Mouse (Mus musculus) forebrain, embryonic 15.5 days (tissue): ENCODE results near the gene Tox2. TPM values are rescaled to one million over a fixed set of nuclear protein-coding genes. Genes with fewer than 3 reads are reported as not detected.

ENCODE experiments used
- ATAC-seq: fragments of 200-750 bp; cut with Nextera tagmentation; replicated peaks from 2 replicates; pipeline ENCODE4 v1.8.0; 2017; ENCODE audit warnings: mild to moderate bottlenecking, moderate TSS enrichment, moderate library complexity
- H3K27ac ChIP-seq: fragments of 300-500 bp; sonication (generic); replicated peaks from 2 replicates; pipeline ENCODE4 v1.5.1; 2015; ENCODE audit warnings: mild to moderate bottlenecking, inconsistent platforms
- H3K27me3 ChIP-seq: fragments of 300-500 bp; sonication (generic); 2 replicates; pipeline ENCODE4 v1.6.1; 2015; ENCODE audit warnings: inconsistent platforms
- H3K36me3 ChIP-seq: fragments of 300-500 bp; sonication (generic); 2 replicates; pipeline ENCODE4 v1.6.1; 2015; ENCODE audit warnings: mild to moderate bottlenecking, inconsistent platforms
- H3K4me1 ChIP-seq: fragments of 300-500 bp; sonication (generic); 2 replicates; pipeline ENCODE4 v1.6.1; 2015; ENCODE audit warnings: inconsistent platforms
- H3K4me2 ChIP-seq: fragments of 300-500 bp; sonication (generic); replicated peaks from 2 replicates; pipeline ENCODE4 v1.6.1; 2015; ENCODE audit warnings: mild to moderate bottlenecking, inconsistent platforms
- H3K4me3 ChIP-seq: fragments of 300-500 bp; sonication (generic); 2 replicates; pipeline ENCODE4 v1.5.1; 2015; ENCODE audit warnings: mild to moderate bottlenecking, inconsistent platforms
- H3K9ac ChIP-seq: fragments of 300-500 bp; sonication (generic); replicated peaks from 2 replicates; pipeline ENCODE4 v1.6.1; 2015; ENCODE audit warnings: mild to moderate bottlenecking, inconsistent platforms
- H3K9me3 ChIP-seq: fragments of 300-500 bp; sonication (generic); 2 replicates; pipeline ENCODE4 v1.6.1; 2016; ENCODE audit warnings: inconsistent platforms
- WGBS: fragments of 180-500 bp; shearing (Covaris S2); methylation state at CpG from one replicate; pipeline ENCODE4 v1.1.7; 2015; ENCODE audit warnings: mixed read lengths; 5-methylcytosine and 5-hydroxymethylcytosine counted together
- polyA plus RNA-seq: library from polyadenylated mRNA; unstranded; fragments of >200 nt; fragmentation: Nextera tagmentation; extraction: Ambion mirVana; gene quantifications from 2 replicates; pipeline ENCODE4 v1.2.1, GENCODE M21; 2015

Tox2 gene
- polyA plus RNA-seq, 1 experiment from 2014 or later: 18.1 TPM

GRCm38 (mm10) chr2:163192485-163192884 is 10.4 kb upstream of the Tox2 start:
- Histone ChIP-seq H3K4me2 (no peak overlapping the region), H3K9me3 (no peaks in the 10 kb centered on the region), H3K36me3 (no peaks in the 10 kb centered on the region), H3K4me3 (no peak overlapping the region), H3K27ac (no peak overlapping the region), H3K4me1 (peaks cover 45% of the 10 kb centered on the region), H3K9ac (no peak overlapping the region), H3K27me3 (no peaks in the 10 kb centered on the region)
- WGBS: 60% methylated on average over 6 of the region's 6 CpGs
- no peak for ATAC-seq

GRCm38 (mm10) chr2:163194015-163194414 is 8.9 kb upstream of the Tox2 start:
- Histone ChIP-seq H3K4me3 (no peak overlapping the region), H3K4me2 (no peak overlapping the region), H3K27ac (no peak overlapping the region), H3K36me3 (no peaks in the 10 kb centered on the region), H3K9ac (no peak overlapping the region), H3K4me1 (peaks cover 43% of the 10 kb centered on the region), H3K9me3 (no peaks in the 10 kb centered on the region), H3K27me3 (no peaks in the 10 kb centered on the region)
- ATAC-seq: no peak
- WGBS: 16% methylated on average over 2 of the region's 2 CpGs

DNA sequence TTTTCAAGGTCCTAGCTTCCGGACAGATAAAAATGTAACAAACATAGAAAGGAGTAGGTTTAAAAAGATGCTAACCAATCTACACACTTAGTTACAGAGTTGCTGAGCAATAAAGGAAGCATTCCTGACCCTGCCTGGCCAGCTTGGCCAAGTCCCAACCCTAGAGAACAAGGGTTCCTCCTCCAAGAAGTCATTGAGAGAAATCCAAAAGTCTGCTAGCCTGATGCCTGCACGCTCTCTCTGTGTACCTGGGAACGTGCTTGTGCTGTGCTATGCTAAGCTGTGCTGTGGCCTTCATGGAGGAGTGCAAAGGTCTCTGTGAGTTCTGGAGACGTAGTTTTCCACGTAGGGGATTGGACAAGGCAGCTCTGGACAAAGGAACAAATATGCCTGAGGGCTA is 8.4 kb upstream of the Tox2 start:
- Histone ChIP-seq H3K4me1 (peaks cover 38% of the 10 kb centered on the region), H3K27ac (0 out of 2 replicates have a peak overlapping the region, but pooled peaks have one; percentile 19), H3K4me3 (no peak overlapping the region), H3K36me3 (no peaks in the 10 kb centered on the region), H3K27me3 (no peaks in the 10 kb centered on the region), H3K9me3 (no peaks in the 10 kb centered on the region), H3K9ac (no peak overlapping the region), H3K4me2 (no peak overlapping the region)
- no peak for ATAC-seq
- 59% methylated on average over 5 of the region's 5 CpGs for WGBS

GRCm38 (mm10) chr2:163195106-163195833 is 7.7 kb upstream of the Tox2 start:
- no peak for ATAC-seq
- H3K4me2 ChIP-seq: no peak overlapping the region

GRCm38 (mm10) chr2:163195834-163196145 is 7.1 kb upstream of the Tox2 start:
- Histone ChIP-seq H3K27ac (no peak overlapping the region), H3K9ac (no peak overlapping the region), H3K4me2 (no peak overlapping the region), H3K4me3 (no peak overlapping the region), H3K4me1 (peaks cover 29% of the 10 kb centered on the region), H3K27me3 (no peaks in the 10 kb centered on the region), H3K36me3 (no peaks in the 10 kb centered on the region), H3K9me3 (no peaks in the 10 kb centered on the region)
- WGBS: 4% methylated on average over 6 of the region's 6 CpGs
- ATAC-seq: 0 out of 2 replicates have a peak, but pooled peaks have one; percentile 29

More at GRCm38 (mm10) chr2:163195106-163195833, 7.7 kb upstream of the Tox2 start:
- Histone ChIP-seq H3K4me3 (no peak overlapping the region), H3K9ac (no peak overlapping the region), H3K36me3 (no peaks in the 10 kb centered on the region), H3K27me3 (no peaks in the 10 kb centered on the region), H3K27ac (no peak overlapping the region), H3K4me1 (peaks cover 31% of the 10 kb centered on the region), H3K9me3 (no peaks in the 10 kb centered on the region)
- WGBS: 17% methylated on average over 6 of the region's 6 CpGs

- H3K4me3 ChIP-seq: no peak overlapping the region
- no peak for ATAC-seq
- no peaks in the 10 kb centered on the region for H3K9me3 ChIP-seq
- H3K4me2 ChIP-seq: peak overlapping the region; percentile 74; the same call in 1 of the 2 replicates
- no peak overlapping the region for H3K27ac ChIP-seq
- WGBS: 48% methylated on average over 8 of the region's 8 CpGs
- H3K27me3 ChIP-seq: peaks cover 19% of the 10 kb centered on the region; the same call in 1 of the 2 replicates
- H3K4me1 ChIP-seq: peaks cover 35% of the 10 kb centered on the region
- H3K36me3 ChIP-seq: no peaks in the 10 kb centered on the region
- no peak overlapping the region for H3K9ac ChIP-seq
These were observed 1.0 kb upstream of the Tox2 start for GRCm38 (mm10) chr2:163201897-163202296.

GRCm38 (mm10) chr2:163202553-163202883 is 407 bp upstream of the Tox2 start:
- Histone ChIP-seq H3K36me3 (no peaks in the 10 kb centered on the region), H3K4me3 (peak overlapping the region; percentile 58), H3K27ac (no peak overlapping the region), H3K4me2 (peak overlapping the region; percentile 74), H3K27me3 (peaks cover 19% of the 10 kb centered on the region; the same call in 1 of the 2 replicates), H3K9me3 (no peaks in the 10 kb centered on the region), H3K4me1 (peaks cover 35% of the 10 kb centered on the region), H3K9ac (peak overlapping the region; percentile 64)
- ATAC-seq: no peak; the same call in 1 of the 2 replicates
- 4% methylated on average over 4 of the region's 4 CpGs for WGBS

DNA sequence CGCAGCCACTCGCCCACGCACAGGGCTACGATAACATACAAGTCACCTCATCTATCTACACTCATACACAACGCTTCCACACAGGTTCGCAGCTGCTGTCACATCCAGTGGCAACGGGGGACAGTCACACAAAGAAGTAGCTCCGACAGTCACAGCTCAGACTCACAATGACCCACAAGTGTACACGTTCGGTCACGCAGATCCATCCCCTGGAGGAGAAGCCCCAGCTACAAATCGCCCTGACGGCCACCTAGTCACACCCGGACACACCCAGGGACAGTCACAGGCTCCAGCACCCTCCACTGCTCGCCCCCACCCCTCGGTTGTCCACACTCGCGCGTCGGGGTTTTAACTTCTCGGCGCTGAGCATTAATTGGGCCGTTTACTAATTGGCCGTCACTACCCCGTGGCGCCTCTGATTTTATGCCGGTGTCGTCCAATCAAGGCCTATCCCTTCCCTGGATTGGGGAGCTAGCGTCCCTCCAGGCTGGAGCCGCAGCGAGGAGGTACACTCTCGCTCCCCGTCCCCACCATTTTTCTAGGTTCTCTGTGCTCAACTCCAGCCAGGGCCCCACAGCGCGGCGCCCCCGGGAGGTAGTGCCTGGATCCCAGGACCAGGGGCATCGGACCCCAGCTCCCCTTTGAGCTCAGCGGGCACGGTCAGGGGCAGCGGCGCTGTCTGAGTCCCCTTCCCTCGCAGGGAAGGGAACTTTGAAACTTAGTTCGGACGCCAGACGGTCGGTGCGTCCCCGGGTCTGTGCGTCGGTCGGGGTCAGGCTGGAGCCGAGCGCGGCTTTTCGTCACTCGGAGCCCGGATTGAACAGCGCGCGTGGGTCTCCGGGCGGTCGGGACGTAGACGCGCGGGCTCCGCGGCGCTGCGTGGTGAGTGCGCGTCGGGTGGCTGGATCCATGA is 966 bp downstream of the Tox2 start:
- peak overlapping the region; percentile 74 for H3K4me2 ChIP-seq
- peaks cover 35% of the 10 kb centered on the region for H3K4me1 ChIP-seq
- H3K27me3 ChIP-seq: peaks cover 19% of the 10 kb centered on the region; the same call in 1 of the 2 replicates
- H3K9me3 ChIP-seq: no peaks in the 10 kb centered on the region
- ATAC-seq: peak; percentile 26
- H3K9ac ChIP-seq: peak overlapping the region; percentile 64
- H3K27ac ChIP-seq: peak overlapping the region; percentile 57
- H3K4me3 ChIP-seq: peak overlapping the region; percentile 58
- under 1% methylated on average over 75 of the region's 75 CpGs for WGBS
- H3K36me3 ChIP-seq: no peaks in the 10 kb centered on the region

DNA sequence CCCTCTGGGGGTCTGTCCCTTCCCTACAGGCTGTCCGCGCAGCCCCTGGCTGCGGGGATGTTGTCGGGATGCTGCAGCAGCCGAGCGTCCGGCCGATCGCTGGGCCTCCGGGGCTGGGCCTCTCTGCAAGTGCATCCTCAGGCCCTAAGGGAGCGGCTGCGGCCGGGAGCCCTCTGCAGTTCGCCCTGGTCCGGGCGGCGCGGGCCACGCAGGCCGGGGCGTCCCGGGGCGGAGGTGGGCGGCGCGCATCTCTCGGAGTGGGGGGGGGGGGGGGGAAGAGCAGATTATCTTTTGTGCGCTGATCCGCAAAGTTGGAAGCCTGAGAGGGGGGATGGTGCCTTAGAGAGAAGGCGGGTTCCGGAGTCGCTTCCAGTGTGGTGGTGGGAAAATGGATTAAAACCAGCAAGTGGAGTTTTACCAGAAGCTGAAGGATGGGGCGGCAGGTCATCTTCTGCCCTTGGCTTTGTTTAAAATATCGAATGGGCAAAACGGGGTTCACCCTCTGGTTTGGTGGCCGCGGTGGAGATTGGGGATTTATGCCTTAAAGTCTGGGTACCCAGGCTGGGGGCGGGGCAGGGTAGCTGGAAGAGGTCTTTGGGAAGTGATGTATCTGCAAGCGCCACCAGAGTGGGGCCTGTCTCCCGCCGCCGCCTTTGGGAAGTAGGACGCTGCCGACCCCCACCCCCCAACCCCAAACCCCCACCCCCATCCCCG is 1.8 kb downstream of the Tox2 start:
- Histone ChIP-seq H3K4me3 (peak overlapping the region; percentile 58), H3K36me3 (no peaks in the 10 kb centered on the region), H3K4me2 (peak overlapping the region; percentile 74), H3K9me3 (no peaks in the 10 kb centered on the region), H3K4me1 (peaks cover 35% of the 10 kb centered on the region), H3K27me3 (peaks cover 19% of the 10 kb centered on the region; the same call in 1 of the 2 replicates), H3K9ac (peak overlapping the region; percentile 64), H3K27ac (peak overlapping the region; percentile 57)
- WGBS: under 1% methylated on average over 43 of the region's 45 CpGs
- peak; percentile 33; the same call in 1 of the 2 replicates for ATAC-seq

DNA sequence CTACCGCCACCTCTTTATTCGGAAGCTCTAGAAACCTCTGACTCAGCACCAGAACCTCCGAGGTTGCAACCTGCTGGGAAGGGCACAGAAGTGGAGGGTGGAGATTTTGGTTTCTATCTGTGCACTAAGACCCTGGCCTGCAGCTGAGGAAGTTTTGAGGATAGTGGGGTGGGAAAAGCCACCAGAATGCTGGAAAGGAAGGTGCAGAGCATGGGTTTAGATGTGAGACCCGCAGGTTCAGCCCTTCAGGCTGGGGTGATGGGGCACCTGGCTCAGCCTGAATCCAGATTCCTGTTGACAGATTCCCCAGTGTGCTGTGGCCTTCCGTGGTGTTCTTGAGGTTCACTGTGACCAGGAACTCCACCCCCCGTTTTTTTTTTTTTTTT is 2.3 kb downstream of the Tox2 start:
- H3K4me1 ChIP-seq: peaks cover 35% of the 10 kb centered on the region
- 7% methylated on average over 6 of the region's 6 CpGs for WGBS
- H3K9ac ChIP-seq: peak overlapping the region; percentile 64
- no peaks in the 10 kb centered on the region for H3K9me3 ChIP-seq
- H3K27ac ChIP-seq: peak overlapping the region; percentile 45; the same call in 1 of the 2 replicates
- H3K4me2 ChIP-seq: peak overlapping the region; percentile 74
- no peaks in the 10 kb centered on the region for H3K36me3 ChIP-seq
- H3K27me3 ChIP-seq: peaks cover 19% of the 10 kb centered on the region; the same call in 1 of the 2 replicates
- no peak for ATAC-seq
- peak overlapping the region; percentile 58 for H3K4me3 ChIP-seq

GRCm38 (mm10) chr2:163205737-163206490 is 3.0 kb downstream of the Tox2 start:
- H3K4me1 ChIP-seq: peaks cover 35% of the 10 kb centered on the region
- peak overlapping the region; percentile 74 for H3K4me2 ChIP-seq
- no peak overlapping the region for H3K27ac ChIP-seq
- H3K9ac ChIP-seq: no peak overlapping the region
- peaks cover 19% of the 10 kb centered on the region; the same call in 1 of the 2 replicates for H3K27me3 ChIP-seq
- peak overlapping the region; percentile 58 for H3K4me3 ChIP-seq
- WGBS: 37% methylated on average over 17 of the region's 17 CpGs
- no peaks in the 10 kb centered on the region for H3K36me3 ChIP-seq
- no peaks in the 10 kb centered on the region for H3K9me3 ChIP-seq
- ATAC-seq: no peak
